Mouse (Mus musculus) midbrain, embryonic 16.5 days (tissue): ENCODE results near the gene Zfp697. TPM values are rescaled to one million over a fixed set of nuclear protein-coding genes. Genes with fewer than 3 reads are reported as not detected.
"Not testable (repeated sequence)": the region's sequence is repeated elsewhere in the genome, so short reads cannot be mapped to it uniquely, and the experiment has no call there.

Experiments used
- ATAC-seq: fragments of 200-750 bp; cut with Nextera tagmentation; 2 replicates; pipeline ENCODE4 v1.8.0; 2017; ENCODE audit warnings: moderate TSS enrichment
- H3K27ac ChIP-seq: fragments of 300-500 bp; sonication (generic); 2 replicates; pipeline ENCODE4 v1.5.1; 2014; ENCODE audit warnings: mild to moderate bottlenecking, low read length, mixed read lengths
- H3K27me3 ChIP-seq: fragments of 300-500 bp; sonication (generic); 2 replicates; pipeline ENCODE4 v1.6.1; 2014; ENCODE audit warnings: low read depth, low read length, mixed read lengths; ENCODE audit not compliant: control insufficient read depth, insufficient read depth
- H3K36me3 ChIP-seq: fragments of 300-500 bp; sonication (generic); 2 replicates; pipeline ENCODE4 v1.6.1; 2014; ENCODE audit warnings: mild to moderate bottlenecking, low read length, moderate library complexity, mixed read lengths; ENCODE audit not compliant: control insufficient read depth, insufficient read depth
- H3K4me1 ChIP-seq: fragments of 300-500 bp; sonication (generic); 2 replicates; pipeline ENCODE4 v1.6.1; 2014; ENCODE audit warnings: mild to moderate bottlenecking, low read length, mixed read lengths; ENCODE audit not compliant: control insufficient read depth, insufficient read depth
- H3K4me2 ChIP-seq: fragments of 300-500 bp; sonication (generic); 2 replicates; pipeline ENCODE4 v1.6.1; 2014; ENCODE audit warnings: mild to moderate bottlenecking, low read length, mixed read lengths
- H3K4me3 ChIP-seq: fragments of 300-500 bp; sonication (generic); 2 replicates; pipeline ENCODE4 v1.5.1; 2014; ENCODE audit warnings: low read depth, mild to moderate bottlenecking, low read length, moderate library complexity, mixed read lengths
- H3K9ac ChIP-seq: fragments of 300-500 bp; sonication (generic); 2 replicates; pipeline ENCODE4 v1.6.1; 2014; ENCODE audit warnings: low read depth, low read length, mixed read lengths
- H3K9me3 ChIP-seq: fragments of 300-500 bp; sonication (generic); replicated peaks from 2 replicates; pipeline ENCODE4 v1.6.1; 2014; ENCODE audit warnings: mild to moderate bottlenecking, low read length, mixed read lengths; ENCODE audit not compliant: control insufficient read depth, poor library complexity, severe bottlenecking
- WGBS: fragments of 180-500 bp; shearing (Covaris S2); extraction: QIAGEN DNeasy Blood & Tissue Kit; methylation state at CpG from one replicate; pipeline ENCODE4 v1.1.7; 2014; 5-methylcytosine and 5-hydroxymethylcytosine counted together
- polyA plus RNA-seq: library from polyadenylated mRNA; unstranded; fragments of >200 nt; fragmentation: Nextera tagmentation; extraction: Ambion mirVana; gene quantifications from 2 replicates; pipeline ENCODE4 v1.2.1, GENCODE M21; 2015

Zfp697 gene
- polyA plus RNA-seq, 1 experiment from 2014 or later = 17.7 TPM

DNA sequence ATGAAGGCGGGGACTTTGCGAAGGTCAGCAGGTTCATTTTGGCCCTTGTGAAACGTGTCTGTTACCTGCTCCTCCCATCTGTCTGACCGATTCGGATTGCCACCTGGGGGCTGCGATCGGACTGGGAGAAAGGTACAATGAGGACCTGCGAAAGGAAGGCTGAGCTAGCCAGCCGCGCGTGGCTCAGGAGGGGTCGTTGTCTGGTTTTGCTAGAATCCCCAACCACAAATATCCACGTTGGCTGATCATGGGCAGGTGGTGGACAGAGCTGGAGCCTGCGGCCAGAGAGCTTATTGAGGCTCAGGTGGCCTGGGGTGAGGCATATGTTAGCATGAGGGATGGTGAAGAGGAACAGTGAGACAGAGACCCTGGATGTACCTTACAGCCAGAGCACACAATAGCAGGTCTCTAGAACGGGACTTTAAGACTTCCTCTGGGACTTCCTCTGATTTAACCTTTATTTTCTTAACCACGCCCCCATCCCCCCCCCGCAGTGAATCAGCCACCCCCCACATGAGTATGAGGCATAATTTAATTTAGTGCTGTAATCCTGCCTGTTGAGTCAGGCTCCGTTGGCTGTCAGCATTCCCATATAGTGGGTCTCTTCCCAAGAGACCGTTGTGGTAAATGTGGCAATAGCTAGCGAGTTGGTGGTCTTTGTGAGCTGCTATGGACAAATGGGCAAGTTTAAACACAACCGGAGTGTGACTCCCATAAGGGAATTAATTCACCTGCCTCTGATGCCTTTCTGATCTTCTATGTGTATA is 946 bp downstream of the Zfp697 start:
- ATAC-seq = peak; percentile 54
- Histone ChIP-seq H3K4me2 (peak overlapping the region; percentile 62), H3K9ac (peak overlapping the region; percentile 98), H3K9me3 (no peaks in the 10 kb centered on the region), H3K27me3 (no peaks in the 10 kb centered on the region), H3K36me3 (no peaks in the 10 kb centered on the region), H3K27ac (peak overlapping the region; percentile 92), H3K4me1 (peaks cover 30% of the 10 kb centered on the region), H3K4me3 (peak overlapping the region; percentile 74)
- 5% methylated on average over 21 of the region's 21 CpGs for WGBS

DNA sequence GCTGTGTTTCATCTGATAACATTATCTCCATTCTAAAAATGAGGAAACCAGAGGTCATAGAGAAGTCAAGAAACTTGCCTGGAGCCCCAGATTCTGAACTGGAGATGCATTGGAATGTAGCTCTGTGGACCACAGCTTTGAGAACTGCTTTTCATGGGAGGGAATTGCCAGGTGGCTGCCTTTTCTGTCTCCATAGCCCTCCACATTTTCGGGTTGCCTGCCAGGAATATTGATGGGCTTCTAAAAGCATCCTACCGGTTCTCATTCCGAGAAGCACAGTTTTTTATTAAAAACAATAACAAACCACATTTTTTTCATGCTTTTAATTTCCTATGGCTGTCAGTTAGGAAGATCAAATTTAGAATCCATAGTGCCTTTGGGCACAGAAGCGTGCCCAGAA is 4.8 kb downstream of the Zfp697 start:
- H3K9me3 ChIP-seq = no peaks in the 10 kb centered on the region
- WGBS = 69% methylated on average over 4 of the region's 4 CpGs
- no peak overlapping the region for H3K9ac ChIP-seq
- H3K27ac ChIP-seq = no peak overlapping the region
- no peak overlapping the region for H3K4me3 ChIP-seq
- H3K36me3 ChIP-seq = no peaks in the 10 kb centered on the region
- no peak overlapping the region for H3K4me2 ChIP-seq
- ATAC-seq = no peak
- no peaks in the 10 kb centered on the region for H3K27me3 ChIP-seq
- H3K4me1 ChIP-seq = peaks cover 28% of the 10 kb centered on the region

DNA sequence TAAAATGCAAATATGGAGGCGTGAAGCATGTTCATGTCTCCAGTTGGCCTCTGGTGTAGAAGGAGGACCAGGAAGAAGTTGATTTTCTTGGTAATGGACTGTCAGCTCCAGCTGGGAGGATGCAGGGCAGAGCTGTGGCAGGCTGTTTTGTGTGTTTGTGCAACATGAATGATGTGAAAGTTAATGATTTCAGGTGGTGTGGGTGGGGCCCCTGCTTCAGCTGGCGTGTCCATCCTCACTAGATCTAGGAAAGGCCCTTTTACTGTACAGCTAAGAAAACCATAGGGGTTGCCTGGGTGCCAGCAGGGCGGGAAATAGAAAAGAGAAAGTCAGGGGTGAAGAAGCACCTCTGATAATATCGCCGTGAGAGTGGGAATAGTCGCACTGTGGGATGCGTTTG is 5.5 kb downstream of the Zfp697 start:
- Histone ChIP-seq H3K9me3 (no peaks in the 10 kb centered on the region), H3K9ac (no peak overlapping the region)

DNA sequence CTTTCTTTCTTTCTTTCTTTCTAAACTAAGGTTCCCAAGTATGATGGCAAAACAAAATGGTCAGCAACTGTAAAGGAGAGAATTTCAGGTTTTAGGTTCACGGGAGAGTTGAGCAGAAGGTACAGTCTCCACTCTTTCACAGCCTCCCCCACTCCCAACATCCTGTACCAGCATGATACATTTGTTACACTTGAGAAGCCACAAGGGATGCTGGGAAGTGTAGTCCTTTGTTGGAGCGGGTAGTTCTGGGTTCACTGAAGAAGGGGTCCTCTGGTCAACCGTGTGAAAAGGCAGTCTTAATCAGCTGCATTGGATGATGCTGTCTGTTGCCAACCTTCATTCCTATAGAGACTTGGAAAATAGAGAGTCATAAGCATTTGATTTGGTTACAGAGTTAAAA is 7.0 kb downstream of the Zfp697 start:
- no peaks in the 10 kb centered on the region for H3K36me3 ChIP-seq
- no peaks in the 10 kb centered on the region for H3K27me3 ChIP-seq
- H3K9ac ChIP-seq = no peak overlapping the region
- 55% methylated on average over 3 of the region's 3 CpGs for WGBS
- ATAC-seq = no peak
- peaks cover 19% of the 10 kb centered on the region for H3K4me1 ChIP-seq
- H3K4me3 ChIP-seq = no peak overlapping the region
- H3K9me3 ChIP-seq = no peaks in the 10 kb centered on the region
- no peak overlapping the region for H3K27ac ChIP-seq
- no peak overlapping the region for H3K4me2 ChIP-seq

More for the DNA sequence above, 5.5 kb downstream of the Zfp697 start:
- 79% methylated on average over 7 of the region's 7 CpGs for WGBS
- Histone ChIP-seq H3K4me1 (peaks cover 28% of the 10 kb centered on the region), H3K4me2 (no peak overlapping the region), H3K27ac (no peak overlapping the region), H3K36me3 (no peaks in the 10 kb centered on the region), H3K27me3 (no peaks in the 10 kb centered on the region), H3K4me3 (no peak overlapping the region)
- no peak for ATAC-seq

DNA sequence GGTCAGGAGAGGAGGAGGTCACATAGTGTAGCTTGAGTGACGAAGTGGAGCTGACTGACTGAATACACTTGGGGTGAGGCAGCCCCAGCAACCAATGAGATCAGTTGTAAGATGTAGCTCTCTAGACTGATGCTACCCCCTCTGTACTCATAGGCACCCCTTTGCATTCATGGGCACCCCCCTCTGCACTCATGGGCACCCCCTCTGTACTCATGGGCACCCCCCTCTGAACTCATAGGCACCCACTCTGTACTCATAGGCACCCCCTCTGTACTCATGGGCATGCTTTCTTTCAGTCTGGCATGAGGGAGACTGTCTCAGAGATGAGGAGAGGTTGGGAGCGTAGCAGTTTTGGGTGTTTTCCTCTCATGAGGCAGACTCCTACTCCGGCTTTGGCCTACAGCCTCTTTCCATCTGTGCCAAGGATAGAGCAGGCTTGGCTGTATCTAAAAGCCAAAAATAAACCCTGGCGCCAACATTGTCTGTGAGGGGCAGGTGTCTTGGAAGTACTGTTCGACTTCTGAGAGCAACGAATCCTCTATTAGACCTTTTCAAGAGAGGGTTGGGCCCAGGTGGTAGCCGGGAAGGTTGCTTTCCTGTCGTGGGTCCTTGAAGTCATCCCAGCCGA is 22.1 kb downstream of the Zfp697 start:
- H3K4me3 ChIP-seq, H3K36me3 ChIP-seq, H3K4me2 ChIP-seq, H3K9ac ChIP-seq, H3K4me1 ChIP-seq, H3K9me3 ChIP-seq, H3K27ac ChIP-seq, H3K27me3 ChIP-seq: not testable (repeated sequence)
- 97% methylated on average over 7 of the region's 9 CpGs for WGBS
- 0 out of 2 replicates have a peak, but pooled peaks have one; percentile 33 for ATAC-seq

DNA sequence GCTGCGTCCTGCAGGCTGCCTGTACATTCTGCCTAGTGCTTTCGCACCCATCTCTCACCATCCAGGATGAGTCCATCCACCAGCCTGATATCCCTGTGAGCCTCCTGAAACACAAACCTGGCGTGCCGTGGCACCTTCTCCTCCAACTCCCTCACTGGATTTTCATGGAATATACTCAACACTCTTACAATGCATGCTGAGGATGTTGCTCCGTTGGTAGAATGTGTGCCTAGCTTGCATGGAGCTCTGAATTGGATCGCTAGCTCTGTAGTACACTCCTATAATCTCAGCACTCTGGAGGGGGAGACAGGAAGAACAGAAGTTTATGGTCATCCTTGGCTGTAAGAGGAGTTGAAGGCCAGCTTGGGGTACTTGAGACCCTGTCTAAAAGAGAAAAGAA is 23.6 kb downstream of the Zfp697 start:
- not testable (repeated sequence) for H3K4me3 ChIP-seq, H3K4me2 ChIP-seq, ATAC-seq, H3K9ac ChIP-seq, H3K36me3 ChIP-seq, H3K27ac ChIP-seq, H3K27me3 ChIP-seq, H3K9me3 ChIP-seq, H3K4me1 ChIP-seq
- 83% methylated on average over 5 of the region's 6 CpGs for WGBS

DNA sequence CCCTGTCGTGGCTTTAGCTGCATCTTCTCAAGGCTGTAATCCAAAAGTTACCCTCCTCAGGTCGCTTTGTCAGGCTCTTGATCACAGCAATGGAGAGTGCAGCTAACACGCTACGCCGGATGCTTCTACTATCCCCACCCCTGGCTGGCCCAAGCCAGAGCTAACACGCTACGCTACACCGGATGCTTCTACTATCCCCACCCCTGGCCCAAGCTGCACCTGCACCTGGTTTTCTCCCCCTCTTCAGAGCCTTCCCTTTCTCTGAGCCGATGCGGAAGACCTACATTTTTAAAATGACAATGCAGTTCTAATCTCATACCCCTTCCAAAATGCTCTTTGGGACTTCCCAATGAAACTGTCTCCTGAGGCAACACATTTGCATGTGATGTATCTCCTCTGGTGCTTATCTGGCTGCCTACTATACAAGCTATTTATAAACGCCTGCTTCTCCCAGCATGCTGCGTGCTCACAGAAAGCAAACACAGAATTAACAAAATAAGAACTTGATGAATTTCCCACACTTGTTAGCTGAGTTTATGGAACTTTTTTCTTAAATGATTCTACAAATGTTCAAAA is 24.4 kb downstream of the Zfp697 start:
- not testable (repeated sequence) for H3K36me3 ChIP-seq, H3K27ac ChIP-seq, H3K4me3 ChIP-seq, H3K27me3 ChIP-seq, ATAC-seq, H3K9me3 ChIP-seq, H3K9ac ChIP-seq, H3K4me1 ChIP-seq, H3K4me2 ChIP-seq
- 61% methylated on average over 12 of the region's 12 CpGs for WGBS

DNA sequence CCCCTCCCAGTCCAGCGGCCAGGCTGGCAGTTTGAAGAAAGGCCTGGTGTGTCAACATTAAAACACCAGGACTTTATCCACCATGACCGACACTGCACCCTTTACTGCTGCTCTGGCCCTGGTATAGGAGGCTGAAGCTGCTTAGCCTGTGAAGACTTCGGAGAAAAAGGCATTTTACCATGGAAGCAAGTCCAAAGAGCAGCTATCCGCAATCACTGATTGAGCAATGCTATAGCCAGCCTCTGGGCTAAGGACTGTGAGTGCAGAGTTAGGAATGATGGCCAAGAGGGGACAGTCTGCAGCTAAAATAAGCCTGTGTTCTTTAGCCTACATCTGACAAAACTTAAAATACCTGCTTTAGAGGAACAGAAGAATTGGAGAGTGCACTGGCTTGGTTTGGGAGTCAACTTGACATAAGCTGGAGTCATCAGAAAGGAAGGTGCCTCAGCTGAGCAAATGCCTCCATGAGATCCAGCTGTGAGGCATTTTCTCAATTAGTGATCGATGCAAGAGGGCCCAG is 25.1 kb downstream of the Zfp697 start:
- not testable (repeated sequence) for H3K4me1 ChIP-seq, ATAC-seq, H3K9ac ChIP-seq, H3K9me3 ChIP-seq, H3K4me2 ChIP-seq, H3K36me3 ChIP-seq, H3K27ac ChIP-seq, H3K4me3 ChIP-seq, H3K27me3 ChIP-seq
- WGBS = 67% methylated on average over 5 of the region's 5 CpGs
